ENCODE assay signal across 8 mouse cellular contexts in the genomic region with DNA sequence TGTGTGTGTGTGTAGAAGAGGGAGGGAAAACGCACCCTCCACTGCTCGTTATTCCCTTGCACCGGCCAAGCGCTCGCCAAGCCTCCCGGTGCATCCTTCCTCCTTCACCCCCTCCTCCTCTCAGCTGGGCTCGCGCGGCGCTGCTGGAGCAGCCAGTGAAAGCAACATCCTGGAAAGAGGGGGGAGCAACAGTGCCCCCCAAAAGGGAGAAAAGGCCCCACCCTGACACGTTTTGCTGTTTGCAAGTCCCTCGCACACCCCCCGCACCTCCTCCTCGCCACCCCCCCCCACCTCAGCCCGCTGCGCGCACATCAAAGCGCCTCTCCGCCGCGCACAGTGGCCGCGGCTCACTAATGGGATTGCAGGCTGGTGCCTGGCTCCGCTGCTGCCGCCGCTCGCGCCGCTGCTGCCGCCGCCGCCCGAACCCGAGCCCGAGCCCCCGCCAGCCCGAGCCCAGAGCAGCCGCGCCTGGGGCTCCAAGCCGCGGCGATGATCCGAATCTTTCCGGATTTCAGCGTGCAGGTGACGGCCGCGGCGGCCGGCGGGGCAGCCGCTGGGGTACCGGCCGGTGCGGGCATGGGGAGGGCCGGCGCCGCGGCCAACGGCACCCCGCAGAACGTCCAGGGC. TPM values are rescaled to one million over a fixed set of nuclear protein-coding genes. Genes with fewer than 3 reads are reported as not detected.
DNase-seq lines count a peak whose midpoint lies in the region; ATAC-seq and TF ChIP-seq lines count a peak whose summit lies in the region.

Npas3 (plus strand) TSS at position 577 of the 627 bp plus-strand sequence.

- no peaks in the 10 kb centered on the region for H3K9me3 ChIP-seq in forebrain, embryonic 16.5 days (ENCODE audit: control insufficient read depth, low read length)
- no peaks in the 10 kb centered on the region for H3K9me3 ChIP-seq in intestine, embryonic 14.5 days (ENCODE audit: control insufficient read depth, low read length)

- no peak within 1 kb of the TSS for H3K4me3 ChIP-seq in kidney, adult 2 months (ENCODE audit: insufficient read depth, low read depth, low read length)
- peak within 1 kb of the TSS; percentile 84 for H3K4me3 ChIP-seq in forebrain, embryonic 16.5 days (replicated peaks; ENCODE audit: low read length)
- peak within 1 kb of the TSS; percentile 51 for H3K4me3 ChIP-seq in intestine, embryonic 14.5 days (ENCODE audit: low read depth, low read length)

- H3K4me2 ChIP-seq in forebrain, embryonic 16.5 days (ENCODE audit: low read length): peak within 1 kb of the TSS; percentile 95
- peak within 1 kb of the TSS; percentile 94 for H3K4me2 ChIP-seq in intestine, embryonic 14.5 days (ENCODE audit: low read length)

- H3K27me3 ChIP-seq in kidney, adult 2 months (replicated peaks; ENCODE audit: control insufficient read depth, insufficient read depth, low read length): peaks cover 17% of the 10 kb centered on the region
- H3K27me3 ChIP-seq in forebrain, embryonic 16.5 days (replicated peaks; ENCODE audit: control insufficient read depth, insufficient read depth, low read length): no peaks in the 10 kb centered on the region
- peaks cover 68% of the 10 kb centered on the region for H3K27me3 ChIP-seq in intestine, embryonic 14.5 days (replicated peaks; ENCODE audit: control insufficient read depth, insufficient read depth, low read length)

- WGBS in kidney, adult 2 months: under 1% methylated on average over 55 of the region's 62 CpGs
- WGBS in forebrain, embryonic 16.5 days: 0% methylated on average over 47 of the region's 62 CpGs
- WGBS in intestine, embryonic 14.5 days: 1% methylated on average over 55 of the region's 62 CpGs

- no peaks in the 10 kb centered on the region for H3K4me1 ChIP-seq in kidney, adult 2 months (ENCODE audit: control insufficient read depth, insufficient read depth, low read length)
- peaks cover 33% of the 10 kb centered on the region for H3K4me1 ChIP-seq in forebrain, embryonic 16.5 days (replicated peaks; ENCODE audit: control insufficient read depth, insufficient read depth, low read length)
- peaks cover 28% of the 10 kb centered on the region for H3K4me1 ChIP-seq in intestine, embryonic 14.5 days (replicated peaks; ENCODE audit: control insufficient read depth, insufficient read depth, low read length)

- peak; percentile 77 for ATAC-seq in forebrain, embryonic 16.5 days
- 0 out of 2 replicates have a peak, but pooled peaks have one; percentile 21 for ATAC-seq in intestine, embryonic 14.5 days (replicated peaks; ENCODE audit: low FRiP score, low TSS enrichment, low read depth)
- no peak for ATAC-seq in monocyte, adult 5-6 weeks (replicated peaks; ENCODE audit: insufficient number of reproducible peaks, low FRiP score, low TSS enrichment, poor library complexity, severe bottlenecking)

- peak; percentile 9 for DNase-seq in kidney, adult 18-20 months
- no peak for DNase-seq in kidney, adult 2 months
- peak; percentile 62 for DNase-seq in brain, embryonic 18.5 days (ENCODE audit: low read depth, low spot score)
- peak; percentile 77 for DNase-seq in intestine, embryonic 14.5 days (ENCODE audit: low spot score)
- peak; percentile 21 for DNase-seq in liver
- peak; percentile 57 for DNase-seq in right cerebral cortex, adult 18-20 months

- H3K9ac ChIP-seq in forebrain, embryonic 16.5 days (replicated peaks; ENCODE audit: low read depth, low read length): peak within 1 kb of the TSS; percentile 82
- peak within 1 kb of the TSS; percentile 29; the same call in 1 of the 2 replicates for H3K9ac ChIP-seq in intestine, embryonic 14.5 days (ENCODE audit: low read length)

- H3K27ac ChIP-seq in kidney, adult 2 months (ENCODE audit: insufficient read depth, low read depth, low read length): no peak within 1 kb of the TSS
- H3K27ac ChIP-seq in forebrain, embryonic 16.5 days (ENCODE audit: low read length): peak within 1 kb of the TSS; percentile 85
- no peak within 1 kb of the TSS for H3K27ac ChIP-seq in intestine, embryonic 14.5 days (ENCODE audit: low read depth)

- no peak for TF ChIP-seq CTCF in kidney, adult 2 months (conservative IDR thresholded peaks at IDR 0.05; ENCODE audit: insufficient read depth, insufficient read length, low read depth, low read length)

- H3K36me3 ChIP-seq in kidney, adult 2 months (ENCODE audit: control insufficient read depth, insufficient read depth, low read length): no peaks in the 10 kb centered on the region
- no peaks in the 10 kb centered on the region for H3K36me3 ChIP-seq in forebrain, embryonic 16.5 days (ENCODE audit: control insufficient read depth, insufficient read depth)
- no peaks in the 10 kb centered on the region for H3K36me3 ChIP-seq in intestine, embryonic 14.5 days (ENCODE audit: control insufficient read depth, insufficient read depth, low read length)

- no peak for TF ChIP-seq POLR2A in kidney, adult 2 months (IDR thresholded peaks at IDR 0.05; ENCODE audit: low read depth, low read length)

RNA-seq across cellular contexts. Expression of gene Npas3, which starts in this region (rescaled TPM):
- 0.11 and 0.14 TPM in 2 replicates for polyA plus RNA-seq in kidney, adult 2 months (2012; rRNA removed)
- 17.7 and 17.9 TPM in 2 replicates for polyA plus RNA-seq in forebrain, embryonic 16.5 days (2015; fragmentation: Nextera tagmentation; extraction: Ambion mirVana)
- polyA plus RNA-seq in intestine, embryonic 14.5 days (2014; fragmentation: Nextera tagmentation; extraction: Ambion mirVana): 3.5 and 3.7 TPM in 2 replicates
- total RNA-seq in monocyte, adult 5-6 weeks (2017): not detected in 3 replicates
